Mouse (Mus musculus) limb, embryonic 11.5 days (tissue): ENCODE measurements around the gene Olfr376. TPM values are rescaled to one million over a fixed set of nuclear protein-coding genes. Genes with fewer than 3 reads are reported as not detected.

Experiments used
- ATAC-seq: fragments of 200-750 bp; cut with Nextera tagmentation; 2 replicates; pipeline ENCODE4 v1.8.0; 2017; ENCODE audit warnings: low read depth; ENCODE audit not compliant: insufficient number of reproducible peaks, low FRiP score, low TSS enrichment
- DNase-seq: peaks from one replicate; pipeline ENCODE4 v3.0.0-alpha.2; 2015; ENCODE audit warnings: low spot score
- H3K27ac ChIP-seq: fragments of 300-500 bp; sonication (generic); replicated peaks from 2 replicates; pipeline ENCODE4 v1.5.1; 2014; ENCODE audit warnings: low read depth, mild to moderate bottlenecking, low read length
- H3K27me3 ChIP-seq: fragments of 300-500 bp; sonication (generic); 2 replicates; pipeline ENCODE4 v1.6.1; 2014; ENCODE audit warnings: mild to moderate bottlenecking, low read length, mixed read lengths; ENCODE audit not compliant: control insufficient read depth, insufficient read depth
- H3K36me3 ChIP-seq: fragments of 300-500 bp; sonication (generic); 2 replicates; pipeline ENCODE4 v1.6.1; 2014; ENCODE audit warnings: mild to moderate bottlenecking, low read length, moderate library complexity, mixed read lengths; ENCODE audit not compliant: control insufficient read depth, insufficient read depth
- H3K4me1 ChIP-seq: fragments of 300-500 bp; sonication (generic); 2 replicates; pipeline ENCODE4 v1.6.1; 2014; ENCODE audit warnings: low read length, mixed read lengths; ENCODE audit not compliant: control insufficient read depth, insufficient read depth
- H3K4me2 ChIP-seq: fragments of 300-500 bp; sonication (generic); 2 replicates; pipeline ENCODE4 v1.6.1; 2014; ENCODE audit warnings: low read depth, mild to moderate bottlenecking, moderate library complexity; ENCODE audit not compliant: severe bottlenecking
- H3K4me3 ChIP-seq: fragments of 300-500 bp; sonication (generic); 2 replicates; pipeline ENCODE4 v1.5.1; 2014; ENCODE audit warnings: low read depth, low read length
- H3K9ac ChIP-seq: fragments of 300-500 bp; sonication (generic); 2 replicates; pipeline ENCODE4 v1.6.1; 2014; ENCODE audit warnings: mild to moderate bottlenecking, low read length
- H3K9me3 ChIP-seq: fragments of 300-500 bp; sonication (generic); 2 replicates; pipeline ENCODE4 v1.6.1; 2016; ENCODE audit warnings: low read length; ENCODE audit not compliant: control insufficient read depth
- WGBS: fragments of 180-500 bp; shearing (Covaris S2); extraction: QIAGEN DNeasy Blood & Tissue Kit; methylation state at CpG from one replicate; pipeline ENCODE4 v1.1.7; 2014; 5-methylcytosine and 5-hydroxymethylcytosine counted together
- polyA plus RNA-seq: library from polyadenylated mRNA; unstranded; fragments of >200 nt; fragmentation: Nextera tagmentation; extraction: Ambion mirVana; gene quantifications from 2 replicates; pipeline ENCODE4 v1.2.1, GENCODE M21; 2014

The Olfr376 gene
- polyA plus RNA-seq, 1 experiment from 2014 or later = not detected

DNA sequence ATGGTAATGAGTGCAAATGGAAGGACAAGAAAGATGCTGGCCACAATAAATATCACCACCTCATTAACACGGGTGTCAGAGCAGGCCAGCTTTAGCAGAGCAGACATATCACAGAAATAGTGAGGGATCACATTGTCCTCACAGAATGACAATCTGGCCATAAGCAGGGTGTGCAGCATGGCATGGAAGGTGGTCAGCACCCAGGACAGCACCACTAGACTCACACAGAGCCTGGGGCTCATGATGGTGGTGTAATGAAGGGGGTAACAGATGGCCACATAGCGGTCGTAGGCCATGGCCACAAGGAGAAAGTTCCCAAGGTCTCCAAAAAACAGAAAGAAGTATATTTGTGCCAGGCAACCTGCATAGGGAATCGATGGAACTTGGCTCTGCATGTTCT lies 24.3 kb downstream of the Olfr376 start:
- H3K36me3 ChIP-seq = no peaks in the 10 kb centered on the region
- H3K9ac ChIP-seq = no peak overlapping the region
- H3K27me3 ChIP-seq = no peaks in the 10 kb centered on the region
- WGBS = 66% methylated on average over 4 of the region's 4 CpGs
- no peak overlapping the region for H3K4me3 ChIP-seq
- ATAC-seq = no peak
- H3K27ac ChIP-seq = no peak overlapping the region
- H3K4me1 ChIP-seq = no peaks in the 10 kb centered on the region
- no peak for DNase-seq
- H3K4me2 ChIP-seq = no peak overlapping the region
- H3K9me3 ChIP-seq = no peaks in the 10 kb centered on the region

DNA sequence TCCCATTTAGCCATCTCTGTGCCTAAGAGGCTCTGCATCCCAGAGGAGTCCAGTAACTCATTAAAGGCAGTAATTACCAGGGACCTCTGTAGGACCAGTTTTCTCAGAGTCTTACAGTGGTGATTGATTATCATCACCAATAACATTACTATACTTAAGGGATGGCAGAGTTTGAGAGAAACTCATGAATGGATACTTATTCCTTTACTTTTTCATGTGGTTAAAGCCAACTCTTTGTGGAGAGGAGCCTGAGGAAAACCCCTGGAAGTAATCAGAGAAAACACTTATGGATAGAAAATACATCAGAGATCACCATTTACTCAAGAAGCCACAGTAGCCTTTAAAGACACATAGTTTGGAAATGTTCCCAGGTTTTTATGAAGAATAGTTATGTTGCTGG lies 28.5 kb downstream of the Olfr376 start, which contains the start of gene Olfr1:
TSS of gene Olfr1 (minus strand) at position 101 of the 400 bp plus-strand sequence.
- H3K4me2 ChIP-seq = no peak within 1 kb of the TSS
- H3K4me3 ChIP-seq = no peak within 1 kb of the TSS
- no peaks in the 10 kb centered on the region for H3K36me3 ChIP-seq
- no peak for ATAC-seq
- no peak within 1 kb of the TSS for H3K27ac ChIP-seq
- no peaks in the 10 kb centered on the region for H3K4me1 ChIP-seq
- no peak within 1 kb of the TSS for H3K9ac ChIP-seq
- DNase-seq = no peak
- H3K27me3 ChIP-seq = no peaks in the 10 kb centered on the region
- no peaks in the 10 kb centered on the region for H3K9me3 ChIP-seq

Other genes starting within 250 kb of the Olfr376 start
- 19.5 and 19.9 TPM in 2 replicates for gene Haspin, start 233.0 kb upstream of the Olfr376 start, polyA plus RNA-seq
- gene P2rx5, start 210.8 kb upstream of the Olfr376 start, polyA plus RNA-seq = 0.08 TPM in 1 of 2 replicates, not detected in the other
- gene Emc6, start 194.2 kb upstream of the Olfr376 start, polyA plus RNA-seq = 95.2 and 111 TPM in 2 replicates
- 220 and 222 TPM in 2 replicates for gene Tax1bp3, start 194.2 kb upstream of the Olfr376 start, polyA plus RNA-seq
- 23.6 and 25.5 TPM in 2 replicates for gene Ctns, start 172.2 kb upstream of the Olfr376 start, polyA plus RNA-seq
- 0.74 and 1.0 TPM in 2 replicates for gene Shpk, start 171.8 kb upstream of the Olfr376 start, polyA plus RNA-seq
- gene Trpv1, start 137.0 kb upstream of the Olfr376 start, polyA plus RNA-seq = 0.09 TPM in 2 replicates
- 0.08 TPM in 1 of 2 replicates, not detected in the other for gene Trpv3, start 103.9 kb upstream of the Olfr376 start, polyA plus RNA-seq
- not detected in 2 replicates for gene Aspa, start 41.6 kb upstream of the Olfr376 start, polyA plus RNA-seq
- not detected in 2 replicates for gene Gm49340, start 41.5 kb upstream of the Olfr376 start, polyA plus RNA-seq
- not detected in 2 replicates for gene Spata22, start 41.5 kb upstream of the Olfr376 start, polyA plus RNA-seq
- gene Olfr20, start 20.5 kb upstream of the Olfr376 start, polyA plus RNA-seq = not detected in 2 replicates
- not detected in 2 replicates for gene Olfr1, start 28.4 kb downstream of the Olfr376 start, polyA plus RNA-seq
- gene Olfr378, start 57.2 kb downstream of the Olfr376 start, polyA plus RNA-seq = not detected in 2 replicates
- gene Olfr380, start 86.3 kb downstream of the Olfr376 start, polyA plus RNA-seq = not detected in 2 replicates
- gene Olfr381, start 120.4 kb downstream of the Olfr376 start, polyA plus RNA-seq = not detected in 2 replicates
- gene Olfr382, start 146.0 kb downstream of the Olfr376 start, polyA plus RNA-seq = not detected in 2 replicates
- not detected in 2 replicates for gene Olfr385, start 221.8 kb downstream of the Olfr376 start, polyA plus RNA-seq
- gene Olfr384, start 227.3 kb downstream of the Olfr376 start, polyA plus RNA-seq = not detected in 2 replicates